Mouse (Mus musculus) cerebral cortex, adult 2 months (tissue): ENCODE results near the gene Dgcr2.

Experiments used
- WGBS: fragments of 180-500 bp; shearing (Covaris S2); methylation state at CpG from one replicate; pipeline ENCODE4 v1.1.7; 2018; 5-methylcytosine and 5-hydroxymethylcytosine counted together

Gene Dgcr2

DNA sequence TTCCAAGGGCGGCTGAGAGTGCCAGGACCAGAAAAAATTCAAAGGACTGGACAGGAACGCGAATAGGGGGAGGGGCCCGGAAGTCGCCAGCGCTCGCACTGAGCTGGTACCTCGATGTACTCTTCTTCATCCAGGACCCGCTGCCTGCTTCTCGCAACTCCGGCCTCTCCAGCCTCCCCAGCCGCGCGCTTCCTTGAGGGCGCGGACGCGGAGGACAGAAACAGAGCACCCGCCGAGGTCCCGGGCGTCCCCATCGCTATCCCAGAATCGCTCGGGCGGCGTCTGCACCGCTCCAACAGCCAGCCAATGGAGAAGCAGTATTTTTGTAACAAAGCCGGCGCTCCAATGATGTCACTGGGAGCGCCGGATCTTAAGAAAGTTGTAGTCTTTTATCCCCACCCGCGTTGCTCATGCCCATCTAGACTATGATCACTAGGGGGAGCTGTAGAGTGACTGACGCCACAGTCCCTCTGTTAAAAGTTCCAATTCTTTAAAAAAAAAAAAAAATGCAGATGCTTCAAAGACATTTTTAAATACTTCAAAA, 12.8 kb upstream of the Dgcr2 start, which contains the start of gene Ess2:
Gene Ess2, minus strand, starts transcription at position 297 of the 544 bp plus-strand sequence.
- under 1% methylated on average over 35 of the region's 35 CpGs for WGBS

- WGBS: 79% methylated on average over 2 of the region's 2 CpGs
Observed at GRCm38 (mm10) chr16:17893923-17894322, 4.4 kb downstream of the Dgcr2 start, which contains the start of gene Tssk1. Tssk1 (plus strand) TSS chr16:17894223.

GRCm38 (mm10) chr16:17892606-17893005, 5.8 kb downstream of the Dgcr2 start:
- 55% methylated on average over 3 of the region's 3 CpGs for WGBS

DNA sequence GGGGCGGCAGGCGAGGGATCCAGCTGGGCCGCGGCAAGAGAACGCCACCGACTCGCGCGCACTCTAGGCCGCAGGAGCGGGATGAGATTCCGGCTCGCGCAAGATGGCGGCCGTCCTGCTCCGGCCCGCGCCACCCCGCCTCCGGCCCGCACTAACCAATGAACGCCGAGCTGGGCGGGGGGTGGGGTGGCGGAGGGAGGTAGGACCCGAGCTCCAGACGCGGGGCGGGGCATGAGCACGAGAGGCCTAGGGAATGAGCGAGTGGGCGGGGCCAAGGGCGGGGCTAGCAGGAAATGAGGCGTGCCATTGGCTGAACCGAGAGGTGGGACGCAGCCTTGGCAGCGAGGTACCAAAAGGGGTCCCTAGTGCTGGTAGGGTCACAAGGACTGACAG, 6.8 kb downstream of the Dgcr2 start, which contains the start of gene Gm20518:
Gene Gm20518, minus strand, starts transcription at position 105 of the 393 bp plus-strand sequence.
- WGBS: 1% methylated on average over 38 of the region's 38 CpGs

DNA sequence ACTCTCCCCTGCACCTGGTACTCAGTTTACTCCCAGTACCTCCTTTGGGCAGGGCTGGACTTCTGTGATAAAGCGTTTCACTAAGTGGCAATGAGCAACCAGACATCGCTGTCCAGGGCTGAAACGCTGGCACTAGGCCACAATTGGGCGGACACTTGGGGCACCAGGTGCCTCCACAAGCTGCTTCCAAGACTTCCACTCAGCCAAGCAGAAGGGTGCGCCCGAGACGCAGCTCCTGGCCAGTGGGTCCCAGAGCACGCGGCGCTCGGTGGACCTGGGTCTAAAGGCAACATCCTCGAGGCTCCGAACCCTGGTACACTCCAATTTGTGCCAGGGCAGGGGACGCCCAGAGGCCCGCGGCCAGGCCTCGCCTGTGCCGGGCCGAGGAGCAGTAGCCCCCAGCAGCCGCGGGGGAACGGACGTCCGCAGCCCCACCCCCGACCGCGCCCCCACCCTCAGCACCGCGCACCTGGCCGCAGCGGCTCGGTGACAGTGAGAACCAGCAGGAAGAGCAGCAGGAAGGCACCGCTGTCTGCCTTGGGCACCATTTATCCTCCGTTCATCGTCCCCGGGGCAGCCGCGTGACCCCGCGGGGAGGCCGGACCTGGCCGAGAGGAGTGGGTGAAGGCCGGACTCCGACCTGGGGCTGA, 7.3 kb downstream of the Dgcr2 start:
- under 1% methylated on average over 44 of the region's 44 CpGs for WGBS

DNA sequence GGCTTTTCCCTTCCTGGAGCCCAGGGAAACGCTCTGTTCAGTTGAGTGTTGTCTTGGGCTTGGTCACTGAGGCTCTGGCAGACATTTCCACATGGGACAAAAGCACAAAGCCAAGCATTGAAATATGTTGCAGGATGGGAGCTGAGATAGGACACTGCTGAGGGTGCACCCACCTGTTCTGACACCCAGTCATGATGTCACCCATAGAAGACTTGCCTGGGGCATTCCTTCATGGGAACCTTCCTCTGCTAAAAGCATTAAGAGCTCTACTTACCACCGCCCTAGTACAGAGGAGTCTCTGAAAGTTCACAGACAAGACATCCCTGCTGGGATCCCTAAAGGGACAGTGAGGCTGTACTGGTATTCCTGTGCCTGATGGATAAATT, 8.0 kb downstream of the Dgcr2 start:
- WGBS: 21% methylated on average over 2 of the region's 2 CpGs

DNA sequence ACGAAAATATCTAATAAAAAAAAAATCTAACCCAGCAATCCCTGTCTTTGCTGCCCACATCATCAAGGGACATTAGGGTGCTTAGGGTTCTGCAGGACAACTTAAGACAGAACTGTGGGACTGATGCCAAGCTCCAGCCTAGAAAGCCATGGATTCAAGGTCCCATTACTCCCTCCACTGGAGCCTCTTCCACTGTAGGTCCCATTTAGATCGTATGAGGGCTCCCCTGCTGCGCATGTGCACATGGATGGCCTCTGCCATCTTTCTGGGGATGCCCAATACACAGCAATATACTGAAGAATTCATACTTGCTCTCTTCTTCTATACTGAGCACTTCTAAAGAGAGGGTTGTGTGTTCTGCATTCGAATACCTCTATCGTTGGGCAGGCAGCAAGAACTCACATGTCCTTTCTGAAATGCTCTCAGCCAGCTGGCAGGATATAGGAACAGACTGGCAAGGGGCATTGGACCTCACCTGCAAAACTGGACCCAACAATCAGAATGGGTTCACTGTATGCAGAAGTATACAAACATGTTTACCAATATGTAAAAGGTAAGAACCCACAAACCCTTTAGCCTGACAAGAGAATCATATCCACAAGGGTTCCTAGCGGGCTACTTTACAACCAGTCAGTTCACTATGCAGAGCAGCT, 8.5 kb downstream of the Dgcr2 start:
- WGBS: 65% methylated on average over 6 of the region's 6 CpGs

DNA sequence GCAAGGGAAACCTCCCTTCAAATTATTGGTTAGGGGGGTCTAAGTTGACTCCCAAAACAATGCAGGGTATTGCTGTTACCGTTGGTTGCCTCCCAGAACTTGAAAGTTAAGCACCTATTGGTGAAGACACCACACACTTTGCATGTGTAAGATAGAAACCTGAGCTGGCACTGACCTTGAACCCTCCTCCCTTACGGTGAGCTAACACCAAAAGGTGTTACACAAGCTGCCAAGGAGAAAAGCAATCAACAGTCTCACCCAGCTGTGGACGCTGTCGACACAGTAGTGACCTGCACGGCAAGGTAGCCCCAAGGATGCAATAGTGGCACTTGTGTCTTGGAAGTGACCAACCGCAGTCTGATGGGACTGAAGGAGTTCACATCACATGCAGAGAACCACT, 14.2 kb downstream of the Dgcr2 start:
- 92% methylated on average over 6 of the region's 6 CpGs for whole genome bisulfite sequencing

GRCm38 (mm10) chr16:17879571-17879970, 18.8 kb downstream of the Dgcr2 start:
- 44% methylated on average over 4 of the region's 4 CpGs for WGBS

DNA sequence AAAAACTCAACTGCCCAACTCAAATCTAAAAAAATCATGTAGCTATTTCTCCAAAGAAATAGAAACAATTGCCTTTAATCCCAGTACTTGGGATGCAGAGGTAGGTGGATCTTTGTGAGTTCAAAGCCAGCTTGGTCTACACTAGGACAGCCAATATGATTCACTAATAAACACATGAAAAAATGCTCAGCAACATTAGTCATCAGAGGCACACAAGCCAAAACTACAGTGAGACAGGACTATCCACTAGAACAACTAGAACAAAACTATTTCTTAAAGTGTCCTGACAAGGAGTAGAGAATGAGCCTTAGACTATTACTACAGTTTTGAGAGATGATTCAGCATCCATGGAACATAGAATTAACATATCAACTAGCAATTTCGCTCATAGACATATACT, 22.3 kb downstream of the Dgcr2 start:
- 84% methylated on average over 1 of the region's 1 CpGs for WGBS

GRCm38 (mm10) chr16:17875174-17875573, 23.2 kb downstream of the Dgcr2 start:
- 87% methylated on average over 4 of the region's 4 CpGs for WGBS

GRCm38 (mm10) chr16:17872995-17873394, 25.4 kb downstream of the Dgcr2 start:
- 76% methylated on average over 4 of the region's 4 CpGs for WGBS

DNA sequence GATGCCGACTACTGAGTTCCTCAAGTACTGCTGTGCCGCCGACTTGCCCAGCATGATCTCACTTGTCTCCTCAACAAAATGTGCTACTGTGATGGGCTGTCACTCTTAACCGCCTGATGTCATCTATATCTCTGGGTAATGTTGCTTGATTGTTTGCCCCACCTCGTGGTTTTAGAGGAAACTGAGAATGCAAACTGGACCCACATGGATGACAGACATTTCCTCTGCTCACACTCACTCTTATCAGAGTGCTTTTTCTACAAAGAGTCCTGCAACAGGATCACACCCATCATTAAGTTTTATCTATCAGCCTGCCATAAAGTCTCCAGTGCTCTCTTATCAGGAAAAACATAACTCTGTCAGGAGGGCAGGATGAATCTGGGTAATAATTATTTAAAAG, 27.1 kb downstream of the Dgcr2 start:
- 81% methylated on average over 5 of the region's 5 CpGs for WGBS

- 67% methylated on average over 6 of the region's 6 CpGs for WGBS
Observed at GRCm38 (mm10) chr16:17865770-17866169, 32.6 kb downstream of the Dgcr2 start.

DNA sequence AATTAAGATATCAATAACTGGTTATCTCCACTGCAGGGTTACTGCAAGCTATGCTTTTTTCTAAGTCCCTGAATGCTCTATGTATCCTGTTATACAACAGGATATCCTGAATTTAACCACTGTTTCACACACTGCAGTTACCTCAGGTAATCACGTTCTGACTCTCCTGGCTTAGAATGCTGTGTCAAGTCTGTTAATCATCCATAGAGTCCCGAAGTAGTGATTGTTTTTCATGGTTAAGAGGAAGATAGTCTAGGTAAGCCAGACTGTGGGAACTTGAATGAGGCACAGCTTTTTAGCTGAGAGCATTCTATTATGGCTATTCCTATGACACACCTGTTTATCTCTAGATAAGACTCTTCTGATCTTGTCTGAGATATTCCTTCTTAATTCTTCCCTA, 33.1 kb downstream of the Dgcr2 start:
- WGBS: 72% methylated on average over 2 of the region's 2 CpGs

DNA sequence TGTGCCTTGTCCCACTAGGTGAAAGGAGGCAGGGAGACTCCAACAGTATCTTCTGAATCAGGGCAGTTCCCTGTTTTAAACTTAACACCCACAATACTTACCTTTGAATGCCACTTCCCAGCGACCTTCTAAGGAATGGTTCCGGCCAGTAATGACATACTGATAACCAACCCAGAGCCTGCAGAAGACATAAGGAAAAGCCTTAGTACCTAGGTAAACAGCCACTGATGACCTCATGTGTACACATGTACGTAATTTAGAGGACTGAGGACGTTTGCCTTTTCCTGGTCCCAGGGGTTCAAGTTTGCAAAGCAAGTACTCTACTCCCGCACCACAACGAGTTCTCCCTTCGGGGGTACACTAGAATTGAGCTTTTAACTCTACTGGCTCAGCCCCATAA, 41.2 kb downstream of the Dgcr2 start:
- WGBS: 90% methylated on average over 7 of the region's 7 CpGs

- WGBS: 96% methylated on average over 2 of the region's 2 CpGs
Observed at GRCm38 (mm10) chr16:17853263-17853662, 45.1 kb downstream of the Dgcr2 start.

DNA sequence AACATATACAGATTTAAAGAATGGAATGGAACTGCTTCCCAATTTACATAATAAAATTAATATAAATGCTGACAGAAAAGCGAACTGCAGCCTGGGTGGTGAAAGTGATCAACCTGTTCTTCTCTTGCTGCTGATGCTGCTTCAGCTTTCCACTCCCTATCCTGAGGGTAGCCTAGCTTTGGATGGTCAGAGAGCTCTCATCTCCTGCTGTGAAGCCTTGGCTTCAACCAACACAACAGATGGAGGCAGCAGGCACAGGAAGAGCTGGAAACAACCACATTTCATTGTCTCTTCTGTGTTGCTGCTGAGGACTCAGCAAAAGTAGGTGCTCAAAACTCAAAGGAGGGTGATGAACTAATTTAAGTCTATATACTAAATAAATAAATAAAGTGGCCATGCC, 46.5 kb downstream of the Dgcr2 start:
- WGBS: 72% methylated on average over 1 of the region's 1 CpGs

DNA sequence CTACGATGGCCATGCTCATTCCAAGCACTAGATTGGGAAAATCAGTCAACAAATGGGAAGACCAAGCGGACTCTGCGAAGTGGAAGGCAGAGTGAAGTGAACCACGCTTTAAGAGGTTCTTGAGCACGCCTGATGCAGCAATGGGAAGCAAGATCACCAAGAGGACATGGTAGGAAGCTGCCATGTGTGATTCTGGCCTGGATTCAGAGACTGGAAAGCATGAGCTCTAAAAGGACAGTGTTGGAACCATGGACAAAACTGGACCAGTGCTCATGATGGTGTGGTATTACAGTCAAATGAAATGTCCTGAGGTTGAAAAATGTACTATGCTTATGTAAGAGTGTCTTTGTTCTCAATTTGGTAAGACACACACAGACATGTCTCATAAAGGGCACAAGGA, 47.0 kb downstream of the Dgcr2 start:
- WGBS: 96% methylated on average over 5 of the region's 5 CpGs

- 85% methylated on average over 6 of the region's 6 CpGs for WGBS
Observed at GRCm38 (mm10) chr16:17849486-17849885, 48.9 kb downstream of the Dgcr2 start.

GRCm38 (mm10) chr16:17848928-17849327, 49.4 kb downstream of the Dgcr2 start:
- 24% methylated on average over 1 of the region's 1 CpGs for WGBS

DNA sequence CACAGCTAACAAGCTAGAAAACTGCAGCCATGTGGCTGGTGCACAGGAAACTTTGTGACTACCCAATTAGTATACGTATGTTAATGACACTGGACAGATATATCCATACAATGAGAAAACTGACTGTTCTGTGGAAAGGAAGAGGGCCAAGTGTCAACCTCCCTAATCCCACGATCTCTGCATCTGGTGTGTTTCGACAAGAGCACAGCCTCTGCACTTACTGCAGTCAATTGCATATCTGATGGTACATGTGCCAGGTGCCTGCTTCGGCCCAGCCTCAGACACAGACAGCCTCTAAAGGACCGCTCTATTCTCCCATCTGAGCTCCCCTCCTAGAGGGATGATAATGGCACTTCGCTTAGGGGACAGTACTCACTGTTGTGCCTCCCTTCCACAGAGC, 49.9 kb downstream of the Dgcr2 start:
- 83% methylated on average over 6 of the region's 6 CpGs for WGBS

GRCm38 (mm10) chr16:17843701-17844365, 54.5 kb downstream of the Dgcr2 start:
- whole genome bisulfite sequencing: 81% methylated on average over 10 of the region's 10 CpGs
